Mouse (Mus musculus): ENCODE data around the gene Bub1. TPM values are rescaled to one million over a fixed set of nuclear protein-coding genes. Genes with fewer than 3 reads are reported as not detected.

Gene Bub1
- polyA plus RNA-seq, 1 experiment from 2014 or later, result 10.5 TPM

GRCm38 (mm10) chr2:127759157-127759880 is 72.3 kb downstream of the Bub1 start:
- Histone ChIP-seq H3K4me2 (ENCODE audit: low read length) (no peak overlapping the region), H3K27ac (ENCODE audit: low read depth, low read length) (no peak overlapping the region), H3K36me3 (ENCODE audit: control insufficient read depth, insufficient read depth, low read length) (peaks cover 42% of the 10 kb centered on the region), H3K4me3 (ENCODE audit: low read depth, low read length) (no peak overlapping the region), H3K9me3 (replicated peaks; ENCODE audit: control insufficient read depth, low read length) (no peaks in the 10 kb centered on the region), H3K4me1 (ENCODE audit: control insufficient read depth, insufficient read depth, low read length) (no peaks in the 10 kb centered on the region), H3K9ac (ENCODE audit: low read length) (no peak overlapping the region), H3K27me3 (replicated peaks; ENCODE audit: control insufficient read depth, insufficient read depth, low read length) (no peaks in the 10 kb centered on the region)
- WGBS, result 89% methylated on average over 5 of the region's 5 CpGs
- no peak for ATAC-seq
- DNase-seq (ENCODE audit: low spot score), result no peak

DNA sequence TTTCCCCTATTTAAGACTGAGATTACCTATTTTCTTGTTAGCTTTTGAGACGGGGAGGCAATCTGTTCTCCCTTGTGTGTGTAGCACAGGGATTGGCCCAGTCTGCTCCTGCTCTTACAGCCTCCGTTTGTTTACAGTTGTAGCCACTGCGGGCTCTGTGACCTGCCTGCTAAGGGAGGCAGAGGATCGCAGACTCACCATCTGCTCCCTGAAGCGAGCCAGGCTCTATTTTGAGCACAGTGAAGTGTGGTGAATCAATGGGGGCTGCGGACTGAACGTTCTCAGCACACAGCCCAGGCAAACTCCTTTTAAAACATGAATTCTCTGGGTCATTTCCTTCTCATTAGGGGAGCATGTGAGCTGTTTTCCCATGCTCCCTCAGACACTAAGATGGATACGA is 74.5 kb downstream of the Bub1 start:
- H3K4me3 ChIP-seq (ENCODE audit: low read depth, low read length), result no peak overlapping the region
- no peaks in the 10 kb centered on the region for H3K4me1 ChIP-seq (ENCODE audit: control insufficient read depth, insufficient read depth, low read length)
- no peaks in the 10 kb centered on the region for H3K27me3 ChIP-seq (replicated peaks; ENCODE audit: control insufficient read depth, insufficient read depth, low read length)
- ATAC-seq (peak; percentile 84), DNase-seq (ENCODE audit: low spot score) (peak; percentile 55)
- H3K4me2 ChIP-seq (ENCODE audit: low read length), result no peak overlapping the region
- peaks cover 30% of the 10 kb centered on the region for H3K36me3 ChIP-seq (ENCODE audit: control insufficient read depth, insufficient read depth, low read length)
- H3K9ac ChIP-seq (ENCODE audit: low read length), result no peak overlapping the region
- H3K9me3 ChIP-seq (replicated peaks; ENCODE audit: control insufficient read depth, low read length), result no peaks in the 10 kb centered on the region
- H3K27ac ChIP-seq (ENCODE audit: low read depth, low read length), result no peak overlapping the region
- WGBS, result 48% methylated on average over 8 of the region's 8 CpGs

DNA sequence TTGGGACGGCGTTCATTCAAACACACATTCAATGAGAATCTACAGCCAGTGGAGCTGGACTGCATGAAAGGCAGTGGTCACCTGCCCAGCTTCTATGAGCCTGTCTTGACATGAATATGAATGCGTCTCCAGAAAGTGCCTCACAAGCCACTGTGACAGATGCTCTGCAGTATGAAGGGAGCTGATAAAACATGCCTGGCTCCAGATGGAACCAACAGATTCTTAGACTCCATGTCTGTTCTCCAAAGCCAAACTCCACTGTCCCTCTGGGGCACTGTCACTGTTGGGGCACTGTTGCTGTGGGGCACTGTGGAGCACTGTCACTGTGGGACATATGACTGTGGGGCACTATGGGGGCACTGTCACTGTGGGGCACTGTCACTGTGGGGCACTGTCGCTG is 77.6 kb downstream of the Bub1 start:
- Histone ChIP-seq H3K4me1 (ENCODE audit: control insufficient read depth, insufficient read depth, low read length) (no peaks in the 10 kb centered on the region), H3K27me3 (replicated peaks; ENCODE audit: control insufficient read depth, insufficient read depth, low read length) (no peaks in the 10 kb centered on the region), H3K9me3 (replicated peaks; ENCODE audit: control insufficient read depth, low read length) (no peaks in the 10 kb centered on the region), H3K9ac (ENCODE audit: low read length) (no peak overlapping the region), H3K36me3 (ENCODE audit: control insufficient read depth, insufficient read depth, low read length) (peaks cover 2% of the 10 kb centered on the region; the same call in 1 of the 2 replicates), H3K27ac (ENCODE audit: low read depth, low read length) (no peak overlapping the region), H3K4me3 (ENCODE audit: low read depth, low read length) (no peak overlapping the region), H3K4me2 (ENCODE audit: low read length) (no peak overlapping the region)
- ATAC-seq, result peak; percentile 48; the same call in 1 of the 2 replicates
- WGBS, result 86% methylated on average over 4 of the region's 4 CpGs
- peak; percentile 33 for DNase-seq (ENCODE audit: low spot score)

DNA sequence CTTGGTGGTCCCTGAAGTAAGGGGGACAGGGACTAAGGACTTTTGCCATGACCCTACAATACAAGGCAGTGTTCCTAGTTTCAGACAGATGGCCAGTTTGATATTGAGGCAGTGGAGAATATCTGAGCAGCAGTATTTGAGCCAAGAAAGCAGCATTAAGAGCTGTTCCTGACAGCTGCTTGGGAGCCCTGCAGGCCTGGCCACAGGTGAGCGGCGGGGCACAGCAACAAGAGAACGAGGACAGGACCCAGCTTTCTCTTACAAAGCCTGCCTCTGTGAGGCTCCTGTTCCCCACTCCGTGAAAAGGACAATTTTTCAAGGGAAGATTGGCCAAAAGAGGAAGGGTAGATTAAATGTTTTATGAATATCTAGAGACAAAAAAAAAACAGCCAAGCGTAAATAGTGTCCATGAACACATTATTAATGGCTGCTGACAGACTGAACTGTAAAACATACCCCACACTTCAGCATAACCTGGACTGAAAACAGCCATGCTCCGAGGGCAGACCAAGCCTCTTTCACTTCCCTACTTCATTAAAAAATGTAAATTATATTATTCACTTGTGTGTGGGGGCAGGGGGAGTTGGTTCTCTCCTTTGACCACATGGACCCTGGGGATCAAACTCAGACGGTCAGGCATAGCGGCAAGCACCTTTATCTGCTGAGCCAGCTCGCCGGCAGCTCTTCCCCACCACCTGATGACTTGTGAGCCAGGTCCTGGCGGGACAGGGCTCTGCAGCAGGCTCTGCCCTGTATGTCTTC is 79.6 kb downstream of the Bub1 start:
- no peaks in the 10 kb centered on the region for H3K36me3 ChIP-seq (ENCODE audit: control insufficient read depth, insufficient read depth, low read length)
- ATAC-seq (no peak), DNase-seq (ENCODE audit: low spot score) (no peak)
- no peak overlapping the region for H3K4me3 ChIP-seq (ENCODE audit: low read depth, low read length)
- WGBS, result 79% methylated on average over 11 of the region's 11 CpGs
- H3K4me2 ChIP-seq (ENCODE audit: low read length), result no peak overlapping the region
- no peak overlapping the region for H3K9ac ChIP-seq (ENCODE audit: low read length)
- H3K27me3 ChIP-seq (replicated peaks; ENCODE audit: control insufficient read depth, insufficient read depth, low read length), result no peaks in the 10 kb centered on the region
- no peaks in the 10 kb centered on the region for H3K4me1 ChIP-seq (ENCODE audit: control insufficient read depth, insufficient read depth, low read length)
- no peak overlapping the region for H3K27ac ChIP-seq (ENCODE audit: low read depth, low read length)
- H3K9me3 ChIP-seq (replicated peaks; ENCODE audit: control insufficient read depth, low read length), result no peaks in the 10 kb centered on the region

Other genes starting within 250 kb of the Bub1 start
- gene Zfp661, start 244.8 kb downstream of the Bub1 start, polyA plus RNA-seq (2014; fragmentation: Nextera tagmentation; extraction: Ambion mirVana), result 9.1 and 9.4 TPM in 2 replicates
- 156 and 172 TPM in 2 replicates for gene Mrps5, start 244.6 kb downstream of the Bub1 start, polyA plus RNA-seq (2014; fragmentation: Nextera tagmentation; extraction: Ambion mirVana)
- gene Mal, start 175.2 kb downstream of the Bub1 start, polyA plus RNA-seq (2014; fragmentation: Nextera tagmentation; extraction: Ambion mirVana), result 0.80 and 1.1 TPM in 2 replicates
- 0.71 and 1.0 TPM in 2 replicates for gene Mall, start 101.9 kb downstream of the Bub1 start, polyA plus RNA-seq (2014; fragmentation: Nextera tagmentation; extraction: Ambion mirVana)
- 13.7 and 18.2 TPM in 2 replicates for gene Nphp1, start 43.0 kb downstream of the Bub1 start, polyA plus RNA-seq (2014; fragmentation: Nextera tagmentation; extraction: Ambion mirVana)
- gene Mtln, start 39.4 kb downstream of the Bub1 start, polyA plus RNA-seq (2014; fragmentation: Nextera tagmentation; extraction: Ambion mirVana), result 34.5 and 40.5 TPM in 2 replicates
- gene Acoxl, start 7.0 kb upstream of the Bub1 start, polyA plus RNA-seq (2014; fragmentation: Nextera tagmentation; extraction: Ambion mirVana), result not detected in 2 replicates